Mouse (Mus musculus) lung, postnatal 0 days (tissue): Measurements from ENCODE around the gene Cfap54.

ENCODE experiments used
- CTCF ChIP-seq: IDR thresholded peaks from 2 replicates; pipeline ENCODE4 v1.5.1; 2016; ENCODE audit warnings: antibody characterized with exemption, mild to moderate bottlenecking
- EP300 ChIP-seq: IDR thresholded peaks from 2 replicates; pipeline ENCODE4 v1.6.1; 2016; ENCODE audit warnings: antibody characterized with exemption, mild to moderate bottlenecking, control low read depth

DNA sequence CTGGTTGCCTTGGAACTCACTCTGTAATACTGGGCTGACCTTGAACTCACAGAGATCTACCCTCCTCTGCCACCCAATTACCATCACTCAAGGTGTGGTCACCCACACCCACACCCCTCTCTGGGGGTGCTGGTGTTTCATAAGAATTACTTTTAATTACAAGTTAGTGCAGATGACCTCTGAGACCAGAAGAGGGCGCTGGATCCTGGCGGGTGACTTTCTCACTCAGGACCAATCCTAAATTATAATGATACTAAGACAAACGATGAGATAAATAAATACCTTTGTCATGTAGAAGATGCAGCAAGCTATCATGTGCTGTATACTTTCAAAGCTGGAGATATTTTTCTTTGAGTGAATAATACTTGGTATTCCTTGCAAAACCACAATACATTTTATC lies 87.1 kb downstream of the Cfap54 start:
- no peak for TF ChIP-seq CTCF
- TF ChIP-seq EP300: no peak
